Mouse (Mus musculus) G1E (cell line): Measurements from ENCODE around the gene Aurkaip1.

Experiments
- CTCF ChIP-seq: IDR thresholded peaks from 2 replicates; pipeline ENCODE4 v1.5.1; 2012; ENCODE audit warnings: low read depth, low read length, inconsistent platforms, mixed read lengths
- GATA1 ChIP-seq: IDR thresholded peaks from 2 replicates; pipeline ENCODE4 v1.6.1; 2012; ENCODE audit warnings: borderline replicate concordance, low read length, inconsistent platforms, mixed read lengths
- POLR2AphosphoS5 ChIP-seq: IDR thresholded peaks from 2 replicates; pipeline ENCODE4 v1.6.1; 2012; ENCODE audit warnings: low read depth, low read length, inconsistent platforms; ENCODE audit not compliant: insufficient replicate concordance
- TAL1 ChIP-seq: conservative IDR thresholded peaks from 2 replicates; pipeline ENCODE4 v1.6.1; 2012; ENCODE audit warnings: low read depth, low read length, inconsistent platforms, mixed read lengths

DNA sequence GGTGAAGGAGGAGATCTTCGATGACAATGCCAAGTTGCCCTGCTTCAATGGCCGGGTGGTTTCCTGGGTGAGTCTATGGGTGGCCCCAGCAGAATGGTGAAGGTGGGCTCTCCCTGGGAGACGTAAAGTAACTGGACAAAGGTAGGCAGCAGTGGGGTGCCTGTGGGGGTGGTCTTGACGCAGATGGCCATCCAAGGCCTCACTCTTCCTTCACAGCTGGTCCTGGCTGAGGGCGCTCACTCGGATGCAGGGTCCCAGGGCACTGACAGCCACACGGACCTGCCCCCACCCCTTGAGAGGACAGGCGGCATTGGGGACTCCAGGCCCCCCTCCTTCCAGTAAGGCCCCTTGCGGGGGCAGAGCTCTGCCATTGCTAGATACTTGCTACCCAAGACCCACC lies 22.3 kb downstream of the Aurkaip1 start:
- TF ChIP-seq CTCF (no peak), POLR2AphosphoS5 (no peak), GATA1 (no peak), TAL1 (no peak)
